Mouse (Mus musculus) frontal cortex, adult 2 months (tissue): ENCODE data around the gene Phf14. TPM values are rescaled to one million over a fixed set of nuclear protein-coding genes. Genes with fewer than 3 reads are reported as not detected.

Experiments
- DNase-seq, 2 experiments: peaks; one replicate each; pipeline ENCODE4 v3.0.0; 2022; ENCODE audit warnings: low spot score in 1 of 2; ENCODE audit errors: extremely low spot score in 1 of 2
- polyA plus RNA-seq: library from polyadenylated mRNA; depleted of rRNA; stranded (reverse); fragments of >200 nt; gene quantifications from 2 replicates; pipeline ENCODE4 v1.2.3, GENCODE M21; 2012

The Phf14 gene
- polyA plus RNA-seq, 1 experiment = 57.6 TPM

DNA sequence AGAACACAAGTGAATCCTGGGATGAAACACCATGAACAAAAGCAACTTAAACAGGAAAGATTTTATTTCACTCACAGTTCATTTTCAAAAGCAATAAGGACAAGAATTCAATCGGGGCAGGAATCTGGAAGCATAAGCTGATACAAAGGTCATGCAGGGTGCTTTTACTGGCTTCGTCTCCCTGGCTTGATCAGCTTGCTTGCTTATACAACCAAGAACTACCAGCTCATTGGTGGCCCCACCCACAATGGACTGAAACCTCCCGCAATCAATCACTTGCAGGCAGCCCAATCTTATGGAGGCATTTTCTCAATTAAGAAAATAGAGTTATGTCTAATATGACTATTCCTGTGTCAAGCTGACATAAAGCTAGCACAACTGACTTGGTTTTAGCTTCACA, 112.5 kb downstream of the Phf14 start:
- DNase-seq = no peak

DNA sequence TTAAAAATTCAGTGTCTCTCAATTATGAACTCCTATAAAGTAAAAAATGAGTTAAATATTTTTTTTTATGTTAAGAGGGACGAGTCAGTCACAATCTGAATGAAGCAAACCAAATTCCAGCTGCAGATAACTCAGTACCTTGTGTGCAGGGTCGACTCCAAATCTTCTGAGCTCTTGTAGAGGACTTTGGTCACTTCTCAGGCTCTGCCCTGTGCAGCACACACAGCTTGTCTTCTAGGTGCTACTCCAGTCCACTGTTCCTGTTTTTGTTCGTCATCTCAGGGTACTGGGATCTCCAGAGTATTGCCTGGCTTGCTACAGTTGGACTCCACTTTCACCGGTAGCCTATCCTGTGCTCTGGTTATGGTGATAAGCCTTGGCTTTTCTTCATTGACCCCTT, 113.1 kb downstream of the Phf14 start:
- no peak for DNase-seq

DNA sequence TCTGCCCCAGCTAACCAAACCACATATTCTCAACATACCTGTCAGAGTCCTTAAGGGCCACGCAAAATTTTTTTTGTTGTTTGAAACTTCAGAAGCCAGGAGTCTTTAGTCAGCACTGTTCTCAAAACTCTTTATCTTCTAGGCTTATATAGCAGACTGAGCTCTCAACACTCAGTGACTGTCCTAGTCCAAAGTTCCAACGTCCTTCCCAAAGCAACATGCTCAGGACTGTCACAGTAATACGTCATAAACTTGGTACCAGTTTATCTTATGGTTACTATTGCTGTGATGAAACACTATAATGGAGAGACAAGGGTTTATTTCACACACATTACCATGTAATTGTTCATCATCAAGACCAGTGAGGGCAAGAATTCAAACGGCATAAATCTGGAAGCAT, 113.9 kb downstream of the Phf14 start:
- no peak for DNase-seq

DNA sequence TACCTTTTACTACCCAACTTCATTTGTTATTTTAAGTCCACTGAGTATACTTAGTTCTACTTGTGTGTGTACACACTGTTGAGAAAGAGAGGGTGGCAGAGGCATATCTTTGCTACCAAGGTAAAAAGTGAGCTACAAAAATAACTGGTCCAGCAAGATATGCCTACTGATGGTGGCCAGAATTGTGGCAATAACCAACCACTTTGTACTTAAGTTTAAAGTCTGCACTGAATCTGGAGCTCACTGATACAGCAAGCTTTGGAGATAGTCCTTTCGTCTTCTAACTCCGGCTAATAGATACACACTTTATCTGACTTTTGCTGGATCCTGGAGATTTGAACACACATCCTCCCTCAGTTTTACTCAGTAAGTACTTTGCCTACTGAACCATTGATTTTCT, 115.8 kb downstream of the Phf14 start:
- no peak for DNase-seq

DNA sequence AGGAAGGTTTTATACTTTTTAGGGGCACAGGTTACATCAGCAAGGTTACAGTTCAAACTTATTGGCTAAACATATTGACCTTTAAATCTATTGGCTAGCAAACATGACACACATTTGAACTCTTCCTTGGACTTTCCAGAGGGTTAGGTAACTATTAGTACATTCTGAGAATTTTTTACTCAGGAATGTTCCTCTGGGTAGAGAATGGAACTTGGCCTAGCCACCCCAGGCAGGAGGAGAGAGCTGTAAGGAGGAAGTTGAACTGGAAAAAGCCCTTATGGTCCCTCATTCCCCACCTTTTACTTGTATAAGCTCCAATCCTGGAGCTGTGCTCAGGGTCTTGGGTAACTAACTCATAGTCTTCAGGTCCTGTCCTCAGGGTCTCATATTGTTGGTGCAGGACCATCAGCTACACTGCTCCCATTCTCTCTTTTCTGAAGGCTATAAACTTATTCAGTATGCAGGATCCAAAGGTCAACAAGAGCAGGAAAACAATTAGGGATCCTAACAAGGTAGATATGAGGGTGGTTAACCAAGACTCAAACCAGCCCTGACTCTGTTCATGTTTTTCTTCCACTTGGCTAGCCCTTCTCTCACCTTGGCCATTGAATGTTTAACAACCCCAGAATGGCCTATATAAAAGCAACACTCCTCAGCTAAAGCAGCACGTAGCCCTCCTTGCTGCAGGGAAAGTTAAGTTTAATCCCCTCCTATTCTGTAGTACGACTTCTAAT, 119.4 kb downstream of the Phf14 start:
- no peak for DNase-seq

DNA sequence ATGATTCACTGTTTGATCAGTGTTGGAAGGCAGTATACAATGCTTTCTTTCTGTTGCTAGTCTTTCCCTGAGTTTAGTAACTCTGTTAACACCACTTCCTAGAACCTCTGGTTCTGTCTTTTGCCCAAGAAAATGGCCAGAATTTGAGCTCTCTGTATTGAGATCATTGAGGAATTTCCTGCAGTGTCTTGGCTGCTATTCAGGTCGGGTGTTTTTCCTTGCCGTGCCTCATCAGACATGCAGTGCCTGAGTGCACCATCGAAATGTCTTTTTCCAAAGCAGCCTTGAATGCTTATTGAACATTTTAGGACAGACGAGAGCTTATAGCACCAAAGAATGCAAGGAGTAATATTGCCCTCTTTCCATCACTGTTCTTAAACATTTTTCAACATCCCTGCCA, 127.0 kb downstream of the Phf14 start:
- peak in 1 of 2 experiments; percentile 13 for DNase-seq

DNA sequence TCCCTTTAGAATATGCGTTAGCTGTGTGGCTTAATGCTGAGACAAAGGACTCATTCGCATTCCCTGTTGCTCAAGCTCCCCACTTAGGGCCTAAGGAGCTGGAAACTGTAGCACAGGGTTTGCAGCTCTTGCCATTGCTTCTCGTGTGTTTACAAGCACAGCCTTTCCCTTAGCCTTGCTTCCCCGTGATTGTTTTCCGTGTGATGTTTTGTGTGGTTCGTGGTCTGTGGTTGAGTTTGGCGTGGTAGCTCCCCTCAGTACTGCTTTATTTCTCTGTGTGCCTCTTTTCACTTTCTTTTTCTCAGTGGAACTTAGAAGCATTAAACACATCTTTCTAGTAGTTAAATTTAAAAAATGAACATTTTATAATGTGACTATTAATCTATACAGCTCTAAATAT, 130.7 kb downstream of the Phf14 start:
- DNase-seq = no peak

DNA sequence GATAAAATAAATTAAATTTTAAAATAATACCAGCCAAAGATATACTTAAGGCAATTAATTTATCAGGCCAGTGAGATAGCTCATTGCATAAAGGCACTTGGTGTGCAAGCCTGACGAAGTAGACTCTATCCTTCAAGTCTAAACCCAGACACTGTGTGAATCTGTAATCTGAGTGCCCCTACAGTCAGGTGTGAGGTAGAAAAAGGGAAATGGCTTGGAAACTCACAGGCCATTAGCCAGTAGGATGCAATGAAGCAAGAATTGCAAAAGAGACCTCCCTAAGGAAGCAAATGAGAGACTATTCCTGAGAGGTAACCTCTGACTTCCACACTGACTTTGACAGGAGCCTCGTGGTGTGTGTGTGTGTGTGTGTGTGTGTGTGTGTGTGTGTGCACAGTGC, 145.3 kb downstream of the Phf14 start:
- DNase-seq = no peak

DNA sequence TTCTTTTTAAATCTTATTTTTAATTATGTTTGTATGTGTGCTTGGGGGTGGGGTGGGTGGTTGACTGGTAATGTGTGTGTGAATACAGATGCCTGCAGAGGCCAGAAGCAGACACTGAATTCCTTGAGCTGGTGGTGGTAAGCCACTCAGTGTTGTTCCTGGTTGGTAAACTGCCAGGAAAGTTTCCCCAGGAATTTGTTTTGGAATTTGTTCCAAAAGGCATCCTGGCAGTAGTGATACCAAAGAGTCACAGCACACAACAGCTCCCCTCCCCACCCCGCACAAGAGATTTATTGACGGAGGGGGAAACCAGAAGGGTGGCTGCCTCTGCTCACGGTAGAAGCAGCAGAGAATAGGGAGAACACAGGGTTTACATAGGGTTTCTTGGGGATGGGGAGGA, 146.5 kb downstream of the Phf14 start:
- DNase-seq = no peak

DNA sequence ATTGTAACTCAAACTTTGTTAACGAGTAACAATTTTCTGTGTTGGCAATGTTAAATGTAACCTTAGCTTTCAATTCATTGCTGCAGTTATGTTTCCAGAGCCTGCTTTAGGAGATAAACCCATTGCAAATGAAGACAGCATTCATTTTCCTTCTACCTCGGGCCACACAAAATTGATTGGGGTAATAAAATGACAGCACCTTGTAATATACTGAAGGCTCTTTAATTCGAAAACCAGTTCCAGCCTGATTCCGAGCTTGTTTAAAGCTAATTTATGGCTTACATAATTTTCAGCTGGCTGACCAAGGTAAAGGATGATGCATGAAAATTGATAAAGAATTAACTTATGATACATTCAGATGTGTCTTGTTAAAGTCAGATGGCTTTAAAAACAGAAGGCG, 151.1 kb downstream of the Phf14 start:
- no peak for DNase-seq

DNA sequence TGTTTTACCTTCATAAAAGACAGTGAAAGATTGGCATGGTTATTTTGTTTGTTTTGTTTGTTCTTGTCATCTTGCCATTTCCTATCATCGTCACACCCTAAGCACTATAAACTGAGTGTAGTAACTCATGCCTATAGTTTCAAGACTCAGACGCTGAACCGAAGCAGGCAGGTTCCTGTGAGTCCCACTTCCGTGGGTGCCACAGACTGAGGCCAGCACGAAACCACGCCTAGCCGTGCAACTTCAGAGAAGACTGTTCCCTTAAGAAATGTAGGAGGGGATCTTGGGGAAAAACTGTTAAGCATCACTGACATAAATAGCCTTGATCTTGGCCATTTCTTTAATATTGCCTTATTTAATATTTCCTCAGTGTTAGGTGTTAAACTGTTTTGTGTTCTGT, 152.4 kb downstream of the Phf14 start:
- no peak for DNase-seq

DNA sequence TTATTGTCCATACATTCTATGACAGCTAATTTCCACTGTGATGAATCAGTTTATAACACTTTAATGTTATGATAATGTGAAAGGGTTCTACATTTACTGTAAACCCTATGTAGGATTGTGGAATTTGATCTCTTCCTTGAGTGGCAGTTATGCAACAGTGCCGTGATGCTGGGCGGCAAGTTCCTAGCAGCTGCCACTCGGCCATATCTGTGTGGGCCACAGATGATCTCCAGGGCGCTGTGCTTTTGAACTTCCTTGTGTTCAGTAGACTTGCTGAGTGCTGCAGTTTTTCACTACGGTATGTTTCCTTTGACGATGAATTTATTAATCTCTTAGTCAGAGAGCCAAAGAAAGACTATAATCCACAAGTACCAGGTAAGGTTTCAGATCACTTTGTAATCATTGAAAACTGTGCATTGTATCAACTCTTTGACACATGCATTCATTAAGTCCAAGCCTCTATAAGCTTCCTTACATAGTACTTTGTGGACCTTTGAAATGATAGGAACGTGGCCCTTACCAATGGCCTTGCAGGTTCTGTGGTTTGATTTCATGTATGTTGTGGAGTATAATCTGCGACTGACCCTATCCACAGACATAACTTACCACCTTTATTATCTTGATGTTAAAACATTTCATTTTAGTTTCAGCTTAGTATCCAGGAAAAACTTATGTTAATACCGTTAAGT, 153.0 kb downstream of the Phf14 start:
- no peak for DNase-seq

DNA sequence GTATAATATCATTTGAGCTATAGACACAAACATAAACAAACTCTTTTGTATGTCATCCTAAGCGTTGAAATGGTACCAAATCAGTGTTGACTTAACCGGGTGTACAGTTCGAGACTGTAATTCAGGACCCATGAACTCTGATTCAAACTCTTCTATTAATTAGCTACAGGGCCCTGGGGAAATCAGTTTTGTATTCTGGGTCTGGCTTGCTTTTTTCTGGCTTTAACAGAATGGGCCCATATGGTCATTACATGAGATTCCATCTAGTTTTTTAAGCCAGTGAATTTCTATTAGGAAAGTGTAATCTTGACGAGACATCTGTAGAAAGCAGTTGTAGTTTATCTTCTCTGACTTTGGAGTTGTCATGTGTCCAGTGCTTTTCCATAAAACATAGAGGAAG, 160.3 kb downstream of the Phf14 start:
- no peak for DNase-seq

DNA sequence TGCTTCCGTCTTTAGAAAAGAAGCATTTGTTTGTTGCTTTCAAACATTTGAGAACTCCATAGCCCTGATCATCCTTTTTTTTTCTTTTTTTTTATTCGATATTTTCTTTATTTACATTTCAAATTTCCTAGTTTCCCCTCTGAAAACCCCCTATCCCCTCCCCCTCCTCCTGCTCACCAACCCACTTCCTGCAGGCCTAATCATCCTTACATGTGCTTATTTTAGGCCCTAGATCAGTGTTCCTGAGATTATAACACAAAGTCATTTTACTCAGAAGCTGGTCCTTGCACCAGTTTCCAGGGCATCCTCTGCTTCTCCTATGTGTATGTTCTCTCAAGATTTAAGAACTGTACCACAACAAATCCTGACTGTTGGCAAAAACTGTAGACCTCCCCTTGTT, 161.7 kb downstream of the Phf14 start:
- no peak for DNase-seq

DNA sequence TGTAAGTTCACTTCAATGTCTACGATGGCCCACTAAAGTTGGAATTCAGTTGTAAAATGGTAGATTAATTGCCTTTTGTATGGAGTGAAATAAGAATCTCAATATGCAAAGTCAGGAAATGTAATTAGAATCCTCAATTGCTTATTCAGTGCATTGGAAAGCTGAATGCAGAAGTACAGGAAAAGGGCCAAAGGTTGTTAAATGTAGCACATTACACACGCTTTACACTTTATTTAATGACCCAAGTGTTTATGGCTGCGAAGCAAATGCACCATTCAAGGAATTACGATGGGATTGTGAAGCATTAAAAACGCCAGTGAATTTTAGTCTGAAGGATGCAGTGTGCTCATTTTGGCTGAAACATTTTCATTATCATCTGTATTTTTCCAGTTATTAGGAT, 167.0 kb downstream of the Phf14 start:
- no peak for DNase-seq

DNA sequence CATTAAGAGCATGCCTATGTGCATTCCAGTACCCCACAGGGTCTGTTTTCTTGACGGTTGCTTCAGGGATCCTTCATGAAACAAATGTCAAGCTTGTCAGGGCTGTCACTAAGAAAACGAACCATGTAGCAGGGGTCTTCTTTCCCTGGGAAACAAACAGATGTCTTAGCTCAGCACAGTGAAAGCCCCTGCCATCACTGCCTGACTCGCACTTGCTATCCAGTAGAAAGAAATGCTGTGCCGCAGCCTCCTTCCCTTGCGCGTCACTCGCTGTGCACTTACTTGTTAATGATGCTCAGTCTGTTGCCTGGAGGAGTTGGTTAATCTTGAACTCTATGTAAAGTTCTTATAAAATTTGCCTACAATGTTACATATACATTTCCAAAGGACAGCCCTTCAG, 169.7 kb downstream of the Phf14 start:
- DNase-seq = no peak

DNA sequence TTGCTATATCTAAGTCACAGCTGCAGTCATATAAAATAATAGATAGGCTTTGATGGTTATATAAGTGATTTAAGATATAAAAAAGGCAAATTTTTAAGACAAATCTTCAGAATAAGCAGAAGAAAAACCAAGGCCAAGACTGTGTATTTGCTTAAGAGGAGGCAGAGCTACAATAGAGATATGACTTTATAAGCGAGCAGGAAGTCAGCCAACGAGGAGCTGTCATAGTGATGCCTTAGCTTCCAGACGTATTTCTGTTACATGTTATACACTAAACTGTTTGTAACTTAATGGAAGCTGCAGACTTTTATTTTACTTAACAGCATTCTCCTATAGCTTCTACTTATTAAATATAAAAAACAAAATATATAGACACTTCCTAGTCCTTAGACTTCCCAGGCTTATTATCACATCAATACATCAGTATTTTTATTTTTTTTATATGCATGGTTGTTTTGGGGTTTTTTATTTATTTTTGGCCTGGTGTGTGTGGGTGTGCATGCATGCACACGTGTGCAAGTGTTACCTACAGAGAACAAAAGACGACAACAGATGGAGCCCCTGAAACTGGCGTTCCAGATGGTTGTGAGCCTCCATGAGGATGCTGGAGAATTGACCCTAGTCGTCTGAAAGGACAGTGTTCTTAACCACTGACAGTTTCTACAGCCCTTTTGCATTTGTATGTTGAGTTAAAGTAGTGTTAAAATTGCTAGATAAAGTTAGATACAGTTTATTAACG, 170.4 kb downstream of the Phf14 start:
- no peak for DNase-seq

DNA sequence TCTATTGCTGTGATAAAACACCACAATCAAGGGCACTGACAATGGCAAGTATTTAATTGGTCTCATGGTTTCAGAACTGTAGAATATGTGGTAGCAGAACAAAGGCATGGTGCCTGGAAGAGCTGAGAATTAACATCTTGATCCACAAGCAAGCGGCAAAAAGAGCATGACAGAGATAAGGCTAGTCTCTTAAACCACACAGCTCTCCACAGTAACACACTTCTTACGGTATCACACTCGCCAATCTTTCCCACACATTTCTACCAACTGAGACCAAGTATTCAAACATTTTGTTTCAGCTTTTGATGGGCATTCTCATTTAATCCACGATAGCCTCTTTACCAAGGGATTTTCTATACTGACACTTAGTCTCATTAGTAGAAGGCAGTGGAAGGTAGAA, 171.7 kb downstream of the Phf14 start:
- DNase-seq = no peak

DNA sequence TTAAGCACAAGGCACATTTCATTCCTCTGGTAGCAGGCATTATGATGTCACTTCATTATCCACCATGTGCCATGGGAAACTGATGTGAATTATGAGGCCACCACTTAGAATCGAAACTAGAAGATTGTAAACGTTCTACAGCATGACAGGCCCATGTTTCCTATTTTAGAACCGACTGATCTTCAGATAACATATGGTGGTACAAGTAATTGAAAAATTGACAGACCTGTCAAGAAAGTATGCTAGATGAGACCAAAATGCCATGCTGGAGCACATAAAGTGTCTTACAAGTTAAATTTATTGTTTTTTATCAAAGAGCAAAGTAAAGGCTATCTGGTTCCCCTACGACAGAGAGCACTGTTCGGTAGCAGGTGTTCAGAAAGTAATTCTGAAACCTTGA, 172.8 kb downstream of the Phf14 start:
- no peak for DNase-seq

DNA sequence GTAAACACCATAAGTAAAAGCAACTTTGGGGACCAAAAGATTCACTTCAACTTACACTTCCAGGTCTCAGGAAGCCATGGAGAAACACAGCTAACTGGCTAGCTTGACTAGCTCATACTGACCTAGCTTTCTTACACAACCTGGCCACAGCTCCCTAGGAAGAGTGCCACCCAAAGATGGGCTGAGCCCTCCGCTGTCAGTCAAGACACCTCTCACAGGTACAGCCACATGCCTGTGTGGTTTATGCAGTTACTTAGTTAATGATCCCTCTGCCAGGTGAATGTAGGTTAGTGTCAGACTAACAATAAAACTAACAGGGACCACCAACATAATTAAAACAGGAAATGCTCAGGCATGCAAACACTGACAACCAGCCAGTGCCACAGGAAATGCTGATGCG, 174.1 kb downstream of the Phf14 start:
- no peak for DNase-seq

DNA sequence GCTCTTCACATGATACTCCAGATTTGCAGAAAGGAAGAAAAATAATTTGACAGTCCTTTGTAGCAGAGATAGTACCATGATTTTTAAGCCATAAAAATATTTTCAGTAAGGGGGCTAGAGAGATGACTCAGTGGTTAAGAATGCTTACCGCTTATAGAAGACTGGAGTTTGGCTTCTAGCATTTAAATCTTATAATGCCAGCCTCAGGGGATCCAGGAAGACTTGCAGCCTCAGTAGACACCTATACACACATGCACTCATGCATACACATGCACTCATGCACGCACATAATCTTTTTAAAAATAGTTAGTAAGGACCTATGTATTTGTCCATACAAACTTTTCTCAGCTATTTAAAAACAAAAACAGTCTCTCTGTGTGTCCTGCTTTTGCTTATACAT, 174.5 kb downstream of the Phf14 start:
- no peak for DNase-seq
